Mouse (Mus musculus): ENCODE measurements at regions not wholly inside any gene's neighbourhood (a gene's known extent, or its start where the extent isn't known, plus 50 kb on each side); places are given as distances from the start of the nearest gene placed in this dataset.
A peak's percentile ranks its signal among the peaks of the same experiment; 100 is the strongest.

DNA sequence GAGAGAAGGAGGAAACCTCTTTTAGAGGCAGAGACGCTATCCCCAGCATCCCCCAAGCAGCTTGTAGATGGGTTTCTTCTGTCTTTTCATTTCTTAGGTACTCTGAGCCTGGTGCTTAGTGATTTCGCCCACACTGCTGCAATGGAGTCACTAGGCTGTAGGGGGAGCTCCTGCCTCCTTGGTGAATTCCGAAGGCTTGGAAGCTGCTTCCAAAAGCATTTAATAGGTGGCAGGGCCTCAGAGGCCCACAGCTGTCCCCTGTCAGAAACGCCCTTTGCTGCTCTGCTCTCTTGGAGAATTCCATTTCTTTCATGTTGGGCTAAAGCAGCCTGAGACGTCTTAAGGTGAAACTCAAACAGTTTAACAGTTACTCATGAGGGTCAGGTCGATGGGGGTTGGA is 160.4 kb upstream of the Esrrg start:
- Histone ChIP-seq H3K4me2 (ENCODE audit: low read depth, severe bottlenecking) (0 out of 2 replicates have a peak overlapping the region, but pooled peaks have one; percentile 12), H3K4me3 (ENCODE audit: low read depth, low read length) (no peak overlapping the region)
- ATAC-seq (ENCODE audit: insufficient number of reproducible peaks, low FRiP score, low TSS enrichment, low read depth), result no peak

DNA sequence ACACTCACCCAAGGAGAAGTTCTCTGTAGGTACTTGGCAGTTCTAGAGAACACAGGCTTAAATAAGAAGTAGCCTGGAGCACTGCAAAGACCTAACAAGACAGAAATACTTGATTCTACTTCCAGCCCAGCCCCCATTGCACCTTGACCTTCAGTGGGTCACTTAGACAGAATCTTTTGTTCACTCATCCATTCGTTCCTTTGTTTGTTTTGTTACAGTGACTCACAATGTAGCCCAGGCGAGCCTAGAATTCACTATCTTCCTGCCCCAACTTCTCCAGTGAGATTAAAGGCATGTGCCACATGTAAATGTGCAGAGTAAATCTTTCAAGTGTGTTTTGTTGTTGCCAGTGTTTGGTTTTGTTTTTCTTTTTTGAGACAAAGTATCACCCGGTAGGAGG is 158.5 kb upstream of the Esrrg start:
- DNase-seq (ENCODE audit: low spot score), result no peak

More for the DNA sequence above, 160.4 kb upstream of the Esrrg start:
- H3K4me1 ChIP-seq (ENCODE audit: control insufficient read depth, insufficient read depth, low read length), result 0 out of 2 replicates have a peak, but pooled peaks cover 3% of the 10 kb centered on the region
- peak; percentile 84 for DNase-seq (ENCODE audit: low spot score)
- no peak overlapping the region for H3K9ac ChIP-seq (ENCODE audit: low read length)
- 16% methylated on average over 6 of the region's 6 CpGs for WGBS
- H3K9me3 ChIP-seq (ENCODE audit: control insufficient read depth, low read length), result no peaks in the 10 kb centered on the region
- no peak overlapping the region for H3K27ac ChIP-seq (replicated peaks; ENCODE audit: low read depth, low read length)
- H3K27me3 ChIP-seq (ENCODE audit: control insufficient read depth, insufficient read depth, low read length), result no peaks in the 10 kb centered on the region
- no peaks in the 10 kb centered on the region for H3K36me3 ChIP-seq (ENCODE audit: control insufficient read depth, insufficient read depth, low read length)

DNA sequence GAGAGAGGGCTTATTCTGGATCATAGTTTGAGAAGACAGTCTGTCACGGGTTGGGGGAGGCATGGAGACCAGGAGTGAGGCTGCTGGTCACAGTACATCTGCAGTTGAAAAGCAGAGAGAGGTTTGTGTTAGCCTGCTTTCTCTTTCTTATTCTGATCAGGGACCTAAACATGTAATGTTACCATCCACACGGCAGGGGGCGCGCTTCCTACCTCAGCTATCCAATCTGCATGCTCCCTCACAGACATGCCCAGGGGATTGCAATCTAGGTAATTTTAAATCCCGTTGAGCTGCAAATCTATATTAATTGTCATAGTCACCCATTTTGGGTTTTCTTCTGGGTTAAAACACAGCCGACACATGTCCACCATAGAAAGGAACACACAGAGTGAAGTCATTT is 156.4 kb upstream of the Esrrg start:
- Histone ChIP-seq H3K4me3 (ENCODE audit: low read depth, low read length) (no peak overlapping the region), H3K9me3 (ENCODE audit: control insufficient read depth, low read length) (no peaks in the 10 kb centered on the region), H3K4me1 (ENCODE audit: control insufficient read depth, insufficient read depth, low read length) (0 out of 2 replicates have a peak, but pooled peaks cover 3% of the 10 kb centered on the region), H3K27ac (replicated peaks; ENCODE audit: low read depth, low read length) (no peak overlapping the region), H3K9ac (ENCODE audit: low read length) (no peak overlapping the region), H3K4me2 (ENCODE audit: low read depth, severe bottlenecking) (no peak overlapping the region), H3K36me3 (ENCODE audit: control insufficient read depth, insufficient read depth, low read length) (no peaks in the 10 kb centered on the region), H3K27me3 (ENCODE audit: control insufficient read depth, insufficient read depth, low read length) (no peaks in the 10 kb centered on the region)
- DNase-seq (ENCODE audit: low spot score), result peak; percentile 70
- WGBS, result 33% methylated on average over 6 of the region's 6 CpGs
- no peak for ATAC-seq (ENCODE audit: insufficient number of reproducible peaks, low FRiP score, low TSS enrichment, low read depth)

More for the DNA sequence above, 158.5 kb upstream of the Esrrg start:
- H3K9ac ChIP-seq (ENCODE audit: low read length), result no peak overlapping the region
- H3K9me3 ChIP-seq (ENCODE audit: control insufficient read depth, low read length), result no peaks in the 10 kb centered on the region
- ATAC-seq (ENCODE audit: insufficient number of reproducible peaks, low FRiP score, low TSS enrichment, low read depth), result no peak
- no peak overlapping the region for H3K4me2 ChIP-seq (ENCODE audit: low read depth, severe bottlenecking)
- H3K4me3 ChIP-seq (ENCODE audit: low read depth, low read length), result no peak overlapping the region
- no peaks in the 10 kb centered on the region for H3K27me3 ChIP-seq (ENCODE audit: control insufficient read depth, insufficient read depth, low read length)
- no peak overlapping the region for H3K27ac ChIP-seq (replicated peaks; ENCODE audit: low read depth, low read length)
- H3K4me1 ChIP-seq (ENCODE audit: control insufficient read depth, insufficient read depth, low read length), result 0 out of 2 replicates have a peak, but pooled peaks cover 3% of the 10 kb centered on the region
- WGBS, result 75% methylated on average over 3 of the region's 3 CpGs
- no peaks in the 10 kb centered on the region for H3K36me3 ChIP-seq (ENCODE audit: control insufficient read depth, insufficient read depth, low read length)

DNA sequence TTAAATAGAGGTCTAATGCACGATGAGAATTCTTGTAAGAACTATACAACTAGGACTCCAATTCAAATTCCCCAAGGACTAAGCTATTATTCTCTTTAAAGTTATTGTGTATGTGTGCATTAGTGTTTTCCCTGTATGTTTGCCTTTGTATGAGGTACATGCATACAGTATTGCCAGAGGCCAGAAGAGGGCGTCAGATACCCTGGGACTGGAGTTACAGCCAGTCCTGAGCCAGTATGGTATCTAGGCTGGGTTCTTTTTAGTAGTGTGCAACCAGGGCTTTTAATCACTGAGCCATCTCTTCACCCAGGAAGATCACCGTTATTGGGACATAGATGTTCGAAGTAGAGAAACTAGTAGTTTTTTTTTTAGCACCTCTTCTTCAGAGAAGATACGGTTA is 154.2 kb upstream of the Esrrg start:
- 64% methylated on average over 5 of the region's 5 CpGs for WGBS

DNA sequence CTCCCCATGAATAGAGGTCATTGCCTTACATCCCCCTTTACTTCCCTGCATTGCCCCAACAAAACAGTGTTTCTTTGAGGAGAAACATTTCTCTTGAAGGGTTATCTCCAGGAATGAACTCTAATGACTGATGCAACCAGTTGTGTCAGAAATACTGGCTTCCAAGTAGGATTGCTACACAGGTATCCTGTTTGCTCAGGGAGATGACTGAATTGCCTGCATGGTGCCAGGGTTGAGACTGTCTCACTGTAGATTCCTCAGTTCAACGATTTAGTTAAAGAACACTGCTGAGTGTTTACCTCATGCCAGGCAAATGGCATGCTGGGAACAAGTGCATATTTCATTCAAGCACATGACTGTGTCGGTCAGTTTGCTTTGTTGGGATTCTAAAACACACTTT is 123.8 kb upstream of the Esrrg start:
- Histone ChIP-seq H3K4me2 (ENCODE audit: low read depth, severe bottlenecking) (no peak overlapping the region), H3K9ac (ENCODE audit: low read length) (no peak overlapping the region), H3K4me1 (ENCODE audit: control insufficient read depth, insufficient read depth, low read length) (no peaks in the 10 kb centered on the region), H3K4me3 (ENCODE audit: low read depth, low read length) (no peak overlapping the region), H3K27me3 (ENCODE audit: control insufficient read depth, insufficient read depth, low read length) (no peaks in the 10 kb centered on the region), H3K9me3 (ENCODE audit: control insufficient read depth, low read length) (no peaks in the 10 kb centered on the region), H3K36me3 (ENCODE audit: control insufficient read depth, insufficient read depth, low read length) (no peaks in the 10 kb centered on the region), H3K27ac (replicated peaks; ENCODE audit: low read depth, low read length) (no peak overlapping the region)
- no peak for DNase-seq (ENCODE audit: low spot score)
- 86% methylated on average over 2 of the region's 2 CpGs for WGBS
- ATAC-seq (ENCODE audit: insufficient number of reproducible peaks, low FRiP score, low TSS enrichment, low read depth), result no peak

More for the DNA sequence above, 154.2 kb upstream of the Esrrg start:
- H3K4me1 ChIP-seq (ENCODE audit: control insufficient read depth, insufficient read depth, low read length), result no peaks in the 10 kb centered on the region
- no peaks in the 10 kb centered on the region for H3K9me3 ChIP-seq (ENCODE audit: control insufficient read depth, low read length)
- no peak overlapping the region for H3K4me3 ChIP-seq (ENCODE audit: low read depth, low read length)
- no peak overlapping the region for H3K9ac ChIP-seq (ENCODE audit: low read length)
- ATAC-seq (ENCODE audit: insufficient number of reproducible peaks, low FRiP score, low TSS enrichment, low read depth) (no peak), DNase-seq (ENCODE audit: low spot score) (peak; percentile 49)
- no peaks in the 10 kb centered on the region for H3K27me3 ChIP-seq (ENCODE audit: control insufficient read depth, insufficient read depth, low read length)
- H3K4me2 ChIP-seq (ENCODE audit: low read depth, severe bottlenecking), result no peak overlapping the region
- H3K27ac ChIP-seq (replicated peaks; ENCODE audit: low read depth, low read length), result no peak overlapping the region
- H3K36me3 ChIP-seq (ENCODE audit: control insufficient read depth, insufficient read depth, low read length), result no peaks in the 10 kb centered on the region

DNA sequence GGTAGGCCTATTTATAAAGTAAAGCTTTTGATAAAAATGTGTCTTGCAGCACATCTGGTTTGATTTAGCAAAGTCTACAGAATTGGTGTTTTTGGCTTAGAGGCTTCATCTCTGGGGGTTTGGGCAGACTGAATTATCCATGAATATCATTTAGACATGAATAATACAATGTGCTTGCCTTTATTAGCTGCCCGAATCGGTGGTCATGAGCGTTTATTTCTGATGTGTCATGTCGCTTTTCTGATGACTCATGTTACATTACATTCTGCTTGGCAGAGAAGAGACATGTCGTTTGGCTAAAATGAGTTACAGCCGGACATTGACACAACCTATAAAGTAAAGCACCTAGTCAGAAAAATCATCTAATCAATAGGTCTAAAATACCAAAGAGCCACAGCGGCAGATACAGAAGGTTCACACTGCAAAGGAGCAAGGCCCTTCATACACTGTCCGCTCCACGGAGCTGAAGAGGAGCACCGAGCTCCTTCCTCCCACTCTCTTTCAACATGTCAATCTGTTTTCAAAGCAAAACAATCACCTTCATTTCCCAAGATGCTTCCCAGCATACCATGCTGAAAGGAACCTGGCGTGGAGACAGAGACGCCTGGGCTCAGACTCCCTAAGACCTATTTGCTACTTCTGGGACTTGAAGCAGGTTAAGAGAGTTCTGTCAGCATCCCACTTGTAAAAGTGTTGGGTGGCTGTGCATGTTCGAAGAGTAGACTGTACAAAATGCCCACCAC is 120.5 kb upstream of the Esrrg start:
- H3K4me1 ChIP-seq (ENCODE audit: control insufficient read depth, insufficient read depth, low read length), result no peaks in the 10 kb centered on the region
- H3K27ac ChIP-seq (replicated peaks; ENCODE audit: low read depth, low read length), result no peak overlapping the region
- no peaks in the 10 kb centered on the region for H3K36me3 ChIP-seq (ENCODE audit: control insufficient read depth, insufficient read depth, low read length)
- no peaks in the 10 kb centered on the region for H3K27me3 ChIP-seq (ENCODE audit: control insufficient read depth, insufficient read depth, low read length)
- ATAC-seq (ENCODE audit: insufficient number of reproducible peaks, low FRiP score, low TSS enrichment, low read depth), result no peak
- H3K4me2 ChIP-seq (ENCODE audit: low read depth, severe bottlenecking), result no peak overlapping the region
- H3K9ac ChIP-seq (ENCODE audit: low read length), result no peak overlapping the region
- WGBS, result 88% methylated on average over 13 of the region's 13 CpGs
- H3K9me3 ChIP-seq (ENCODE audit: control insufficient read depth, low read length), result no peaks in the 10 kb centered on the region
- DNase-seq (ENCODE audit: low spot score), result no peak
- no peak overlapping the region for H3K4me3 ChIP-seq (ENCODE audit: low read depth, low read length)

DNA sequence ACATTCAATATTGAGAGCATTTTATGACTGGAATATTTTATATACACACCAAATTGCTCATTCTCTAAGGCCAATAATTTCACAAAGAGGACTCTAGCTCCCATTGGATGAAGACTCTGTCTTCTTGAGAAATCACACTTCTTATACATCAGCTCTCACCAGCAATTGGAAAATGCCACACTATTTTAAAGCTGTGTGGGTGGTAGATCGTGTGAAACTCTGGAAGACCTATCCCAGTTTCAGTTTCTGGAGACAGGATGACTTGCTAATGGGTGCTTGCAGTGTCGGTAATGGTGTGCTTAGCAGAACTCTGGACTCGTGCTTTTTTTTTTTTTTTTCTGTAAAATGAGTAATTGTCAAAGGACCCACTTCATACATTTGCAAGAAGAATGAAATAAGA is 119.1 kb upstream of the Esrrg start:
- no peaks in the 10 kb centered on the region for H3K27me3 ChIP-seq (ENCODE audit: control insufficient read depth, insufficient read depth, low read length)
- H3K9ac ChIP-seq (ENCODE audit: low read length), result no peak overlapping the region
- no peaks in the 10 kb centered on the region for H3K9me3 ChIP-seq (ENCODE audit: control insufficient read depth, low read length)
- no peak overlapping the region for H3K4me2 ChIP-seq (ENCODE audit: low read depth, severe bottlenecking)
- H3K36me3 ChIP-seq (ENCODE audit: control insufficient read depth, insufficient read depth, low read length), result no peaks in the 10 kb centered on the region
- DNase-seq (ENCODE audit: low spot score), result no peak
- 81% methylated on average over 3 of the region's 3 CpGs for WGBS
- no peak for ATAC-seq (ENCODE audit: insufficient number of reproducible peaks, low FRiP score, low TSS enrichment, low read depth)
- no peak overlapping the region for H3K4me3 ChIP-seq (ENCODE audit: low read depth, low read length)
- H3K4me1 ChIP-seq (ENCODE audit: control insufficient read depth, insufficient read depth, low read length), result no peaks in the 10 kb centered on the region
- H3K27ac ChIP-seq (replicated peaks; ENCODE audit: low read depth, low read length), result no peak overlapping the region

DNA sequence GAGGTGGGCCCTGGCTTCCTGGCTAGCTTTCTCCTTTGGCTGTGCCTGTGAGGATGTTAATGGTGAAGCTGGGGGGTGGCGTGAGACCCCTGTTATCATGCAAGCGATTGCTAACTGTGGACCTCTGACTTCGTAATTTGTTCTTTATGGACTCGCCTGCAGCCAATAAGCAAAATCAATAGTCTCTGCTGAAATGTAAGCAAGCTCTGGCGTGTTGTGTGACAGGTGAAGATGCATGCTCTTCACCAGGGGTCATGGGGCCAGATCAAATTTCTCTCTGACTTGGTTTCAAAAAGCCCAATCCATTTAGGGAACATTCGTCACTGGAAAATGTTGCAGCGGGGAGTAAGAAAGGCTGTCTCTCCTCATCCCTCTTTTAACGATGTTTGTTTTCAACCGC is 103.2 kb upstream of the Esrrg start:
- Histone ChIP-seq H3K9me3 (ENCODE audit: control insufficient read depth, low read length) (no peaks in the 10 kb centered on the region), H3K27ac (replicated peaks; ENCODE audit: low read depth, low read length) (no peak overlapping the region), H3K9ac (ENCODE audit: low read length) (no peak overlapping the region), H3K36me3 (ENCODE audit: control insufficient read depth, insufficient read depth, low read length) (no peaks in the 10 kb centered on the region), H3K4me1 (ENCODE audit: control insufficient read depth, insufficient read depth, low read length) (peaks cover 4% of the 10 kb centered on the region; the same call in 1 of the 2 replicates), H3K4me3 (ENCODE audit: low read depth, low read length) (no peak overlapping the region), H3K27me3 (ENCODE audit: control insufficient read depth, insufficient read depth, low read length) (no peaks in the 10 kb centered on the region), H3K4me2 (ENCODE audit: low read depth, severe bottlenecking) (no peak overlapping the region)
- DNase-seq (ENCODE audit: low spot score), result no peak
- WGBS, result 30% methylated on average over 9 of the region's 9 CpGs
- ATAC-seq (ENCODE audit: insufficient number of reproducible peaks, low FRiP score, low TSS enrichment, low read depth), result no peak

DNA sequence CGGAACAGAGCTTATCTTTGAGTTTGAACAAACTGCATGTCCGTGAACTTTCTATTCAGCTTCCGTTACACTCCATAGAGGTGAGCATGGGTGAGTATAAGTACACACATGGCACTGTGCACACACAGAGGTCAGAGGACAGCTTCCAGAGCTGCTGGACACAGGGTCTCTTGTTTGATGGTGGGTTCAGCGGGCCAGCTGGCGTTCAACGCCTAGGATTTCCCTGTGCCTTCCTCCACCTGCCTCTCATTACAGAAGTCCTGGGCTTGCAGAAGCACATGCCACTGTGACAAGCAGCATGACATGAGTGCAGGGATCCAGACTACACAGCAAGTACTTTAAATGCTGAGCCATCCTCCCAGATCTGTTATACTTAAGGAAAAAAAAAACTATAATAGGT is 101.4 kb upstream of the Esrrg start:
- peaks cover 4% of the 10 kb centered on the region; the same call in 1 of the 2 replicates for H3K4me1 ChIP-seq (ENCODE audit: control insufficient read depth, insufficient read depth, low read length)
- WGBS, result 41% methylated on average over 6 of the region's 6 CpGs
- DNase-seq (ENCODE audit: low spot score), result peak; percentile 41

More for the DNA sequence above, 101.4 kb upstream of the Esrrg start:
- no peak overlapping the region for H3K4me2 ChIP-seq (ENCODE audit: low read depth, severe bottlenecking)
- H3K9me3 ChIP-seq (ENCODE audit: control insufficient read depth, low read length), result no peaks in the 10 kb centered on the region
- no peak overlapping the region for H3K9ac ChIP-seq (ENCODE audit: low read length)
- H3K27me3 ChIP-seq (ENCODE audit: control insufficient read depth, insufficient read depth, low read length), result no peaks in the 10 kb centered on the region
- H3K36me3 ChIP-seq (ENCODE audit: control insufficient read depth, insufficient read depth, low read length), result no peaks in the 10 kb centered on the region
- no peak for ATAC-seq (ENCODE audit: insufficient number of reproducible peaks, low FRiP score, low TSS enrichment, low read depth)
- H3K4me3 ChIP-seq (ENCODE audit: low read depth, low read length), result no peak overlapping the region
- no peak overlapping the region for H3K27ac ChIP-seq (replicated peaks; ENCODE audit: low read depth, low read length)

All from limb, embryonic 11.5 days (tissue).